Mouse (Mus musculus) inflammation-experienced regulatory T-cells, adult 6 months (primary cell): ENCODE results near the gene Selenov. TPM values are rescaled to one million over a fixed set of nuclear protein-coding genes. Genes with fewer than 3 reads are reported as not detected.
A peak's percentile ranks its signal among the peaks of the same experiment; 100 is the strongest.
"Not testable (repeated sequence)": the region's sequence is repeated elsewhere in the genome, so short reads cannot be mapped to it uniquely, and the experiment has no call there.

Experiments used
- ATAC-seq: one replicate; pipeline ENCODE4 v1.8.0; 2017
- polyA plus RNA-seq, 3 experiments: library from polyadenylated mRNA; unstranded; fragments of 100-300 nt; shearing (Covaris generic); gene quantifications; one replicate each; pipeline ENCODE4 v1.2.1; 2017

Selenov gene
- polyA plus RNA-seq, 3 experiments from 2014 or later, result not detected

DNA sequence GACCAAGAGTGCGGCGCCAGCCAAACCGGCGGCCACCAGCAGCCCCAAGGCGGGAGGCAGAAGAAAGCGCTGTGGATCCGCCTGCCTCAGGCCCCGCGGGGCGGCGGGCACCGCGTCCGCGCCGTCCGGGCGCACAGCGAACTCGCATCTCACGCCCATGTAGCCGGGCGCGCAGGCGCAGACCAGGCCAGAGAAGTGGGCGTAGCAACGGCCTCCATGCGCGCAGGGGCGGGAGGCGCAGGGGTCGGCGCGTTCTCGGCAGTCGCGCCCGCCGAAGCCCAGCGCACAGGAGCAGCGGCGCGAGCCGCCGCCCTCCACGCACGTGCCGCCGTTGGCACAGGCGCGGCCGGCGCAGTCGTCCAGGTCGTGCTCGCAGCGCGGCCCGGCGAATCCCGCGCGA, 3.5 kb upstream of the Selenov start:
- no peak for ATAC-seq

DNA sequence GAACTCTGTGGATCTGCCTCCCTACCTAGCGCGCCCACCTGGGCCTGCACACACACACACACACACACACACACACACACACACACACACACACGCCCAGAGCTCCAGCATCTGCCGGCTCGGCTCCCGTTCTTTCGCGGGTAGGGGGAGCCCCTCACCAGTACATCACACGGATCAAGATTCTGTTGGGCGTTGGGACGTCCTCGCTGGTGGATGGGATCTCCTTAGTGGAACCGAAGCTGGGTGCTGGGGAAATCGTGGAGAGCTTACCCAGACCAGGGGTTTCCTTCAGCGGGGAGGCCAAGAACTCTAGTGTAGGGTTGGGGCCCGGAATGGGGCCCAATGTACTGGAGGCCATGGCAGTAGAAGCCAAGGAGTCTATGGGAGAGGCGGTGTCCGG, 821 bp downstream of the Selenov start:
- ATAC-seq, result no peak

DNA sequence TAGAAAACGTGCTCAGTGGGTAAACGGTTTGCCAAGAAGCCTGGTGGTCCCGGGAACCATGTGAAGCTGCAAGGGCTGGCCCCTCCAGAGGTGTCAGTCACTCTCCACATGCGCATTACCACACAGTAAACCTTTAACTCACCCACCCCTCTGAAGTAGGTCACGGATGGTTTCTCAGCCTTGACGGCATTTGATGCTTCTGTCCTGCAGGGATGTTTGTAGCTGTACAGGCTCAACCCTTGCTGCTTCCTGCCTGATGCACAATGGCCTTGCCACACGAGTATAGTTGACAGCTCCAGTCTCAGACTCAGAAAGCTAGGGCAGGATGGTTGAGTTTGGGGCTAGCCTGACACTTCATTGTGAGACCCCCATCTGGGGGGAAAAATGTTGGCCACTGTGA, 10.4 kb downstream of the Selenov start:
- ATAC-seq, result no peak

DNA sequence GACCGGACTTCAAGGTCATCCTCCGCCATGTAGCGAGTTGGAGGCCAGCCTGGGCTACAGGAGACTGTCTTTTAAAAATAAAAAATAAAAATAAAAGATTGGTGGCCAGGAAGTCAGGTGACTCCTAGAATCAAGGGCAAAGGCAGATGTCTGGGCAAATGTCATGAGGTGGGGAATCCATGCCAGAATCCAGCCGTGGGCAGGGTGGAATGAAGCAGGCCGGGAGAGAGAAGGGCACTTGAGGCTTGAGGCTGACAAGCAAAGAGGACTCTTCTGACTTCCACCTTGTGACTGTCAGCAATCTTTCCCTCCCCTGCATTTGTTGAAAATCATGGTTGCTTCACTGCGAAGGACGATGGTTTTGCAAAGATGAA, 12.7 kb downstream of the Selenov start:
- no peak for ATAC-seq

DNA sequence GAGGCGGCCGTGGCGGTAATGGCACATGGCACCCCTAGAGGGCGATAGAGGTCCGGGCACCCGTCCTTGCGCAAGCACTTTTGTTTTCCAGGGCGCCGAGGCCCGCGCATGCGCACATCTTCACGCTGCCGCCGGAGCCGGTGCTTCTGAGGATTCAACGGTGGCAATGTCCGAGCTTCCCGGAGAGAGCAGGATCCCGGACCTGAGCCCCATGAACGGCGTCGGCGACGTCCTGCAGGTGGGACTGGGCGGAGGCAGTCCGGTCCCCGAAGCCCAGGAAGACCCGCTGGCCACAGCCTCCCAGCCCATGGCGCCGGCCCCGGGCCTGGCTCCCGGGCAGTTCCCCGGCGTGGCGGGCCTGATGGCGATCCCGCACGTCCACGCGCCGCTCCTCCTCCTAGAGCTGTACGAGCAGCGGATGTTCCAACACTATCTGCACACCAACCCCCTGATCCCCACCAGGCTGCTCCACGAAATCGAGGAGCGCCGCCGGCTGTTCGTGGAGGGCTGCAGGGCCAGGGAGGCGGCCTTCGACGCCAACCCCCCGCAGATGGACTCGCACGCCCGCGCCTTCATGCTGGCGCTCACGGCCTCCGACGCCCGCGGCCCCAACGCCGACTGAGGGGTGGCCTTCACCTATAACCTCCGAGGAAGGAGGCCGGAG, 13.2 kb downstream of the Selenov start, which contains the start of gene Eid2b:
Eid2b (plus strand) TSS at position 125 of the 664 bp plus-strand sequence.
- ATAC-seq, result peak; percentile 90

DNA sequence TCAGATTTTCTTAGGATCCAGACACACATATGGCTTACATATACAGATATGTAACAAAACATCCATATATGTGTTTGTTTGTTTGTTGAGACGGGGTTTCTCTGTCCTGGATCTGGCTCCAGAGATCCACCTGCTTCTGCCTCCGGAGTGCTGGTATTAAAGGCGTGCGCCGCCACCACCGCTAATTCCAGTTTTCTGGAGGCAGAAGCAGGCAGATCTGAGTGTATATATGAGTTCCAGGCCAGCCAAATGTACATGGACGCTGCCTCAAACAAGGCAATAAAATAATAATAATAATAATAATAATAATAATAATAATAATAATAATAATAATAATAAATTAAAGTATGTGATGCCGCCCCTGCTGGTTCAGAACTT, 13.8 kb downstream of the Selenov start:
- no peak for ATAC-seq

DNA sequence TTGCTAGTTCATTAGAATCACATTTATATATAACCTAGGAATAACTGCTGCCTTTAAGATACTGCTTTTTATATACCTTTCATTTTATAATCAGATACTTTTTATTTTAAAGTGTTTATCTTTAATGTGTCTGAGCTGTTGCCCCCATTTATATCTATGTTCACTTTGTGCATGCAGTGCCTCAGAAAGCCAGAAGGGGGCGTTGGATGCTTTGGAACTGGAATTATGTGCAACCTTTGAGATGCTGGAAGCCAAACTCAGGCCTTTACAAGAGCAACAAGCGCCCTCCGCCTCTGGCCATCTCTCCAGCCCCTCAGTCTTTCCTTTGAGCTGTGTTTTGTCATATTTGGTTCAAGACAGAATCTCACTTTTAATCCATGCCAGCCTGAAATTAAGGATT, 19.2 kb downstream of the Selenov start:
- ATAC-seq, result no peak

DNA sequence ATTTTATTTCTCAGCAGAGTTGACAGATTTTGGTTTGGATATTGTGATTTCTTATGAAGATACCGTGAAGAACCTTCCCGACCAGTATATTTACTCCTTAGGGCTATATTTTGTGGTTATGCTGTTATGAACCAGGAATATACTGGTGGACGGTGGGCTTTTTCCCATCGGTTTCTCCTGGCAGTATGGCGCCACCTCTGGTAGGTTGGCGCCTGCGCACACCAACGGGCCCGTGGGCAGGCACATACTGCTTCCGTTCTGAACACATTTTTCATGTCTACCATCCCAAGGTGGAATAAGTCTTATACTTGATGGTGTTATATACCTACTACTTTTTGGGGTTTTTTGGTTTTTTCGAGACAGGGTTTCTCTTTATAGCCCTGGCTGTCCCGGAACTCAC, 21.6 kb downstream of the Selenov start:
- no peak for ATAC-seq

DNA sequence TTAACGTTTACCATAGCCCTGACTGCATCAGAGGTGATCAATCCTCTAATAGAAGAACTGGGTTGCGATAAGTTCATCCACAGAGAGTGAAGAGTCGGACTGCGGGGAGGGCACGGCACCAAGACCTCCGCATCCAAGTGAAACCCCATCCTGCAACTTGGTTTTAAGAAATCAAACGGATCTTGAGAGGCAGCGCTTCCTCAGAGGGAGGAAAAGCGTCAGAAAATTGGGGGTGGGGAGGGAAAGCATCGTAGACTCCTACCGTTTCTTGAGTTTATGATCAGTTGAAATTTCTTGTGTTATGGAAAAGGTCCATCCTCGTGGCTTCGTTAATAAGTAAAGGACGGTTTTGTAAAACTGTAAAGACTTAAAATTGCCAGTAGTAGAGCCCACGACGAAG, 22.4 kb downstream of the Selenov start:
- no peak for ATAC-seq

DNA sequence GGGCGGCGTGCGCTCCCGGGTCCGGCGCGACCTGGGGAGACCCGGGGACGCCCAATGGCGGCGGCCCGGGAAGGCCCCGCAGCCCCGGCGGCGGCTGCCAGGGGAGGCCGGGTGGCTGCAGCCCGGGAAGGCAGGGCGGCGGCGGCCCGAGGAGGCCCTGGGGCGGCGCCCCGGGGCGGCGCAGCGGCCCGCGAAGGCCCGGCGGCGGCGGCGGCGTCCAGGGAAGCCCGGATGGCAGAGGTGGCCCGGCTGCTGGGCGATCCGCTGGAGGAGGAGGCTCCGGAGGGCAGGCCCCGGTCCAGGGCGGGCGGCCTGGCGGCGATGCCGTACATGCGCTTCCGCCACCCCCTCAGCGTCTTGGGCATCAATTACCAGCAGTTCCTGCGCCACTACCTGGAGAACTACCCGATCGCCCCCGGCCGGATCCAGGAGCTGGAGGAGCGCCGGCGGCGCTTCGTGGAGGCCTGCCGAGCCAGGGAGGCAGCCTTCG, 22.9 kb downstream of the Selenov start:
- ATAC-seq, result peak; percentile 38

DNA sequence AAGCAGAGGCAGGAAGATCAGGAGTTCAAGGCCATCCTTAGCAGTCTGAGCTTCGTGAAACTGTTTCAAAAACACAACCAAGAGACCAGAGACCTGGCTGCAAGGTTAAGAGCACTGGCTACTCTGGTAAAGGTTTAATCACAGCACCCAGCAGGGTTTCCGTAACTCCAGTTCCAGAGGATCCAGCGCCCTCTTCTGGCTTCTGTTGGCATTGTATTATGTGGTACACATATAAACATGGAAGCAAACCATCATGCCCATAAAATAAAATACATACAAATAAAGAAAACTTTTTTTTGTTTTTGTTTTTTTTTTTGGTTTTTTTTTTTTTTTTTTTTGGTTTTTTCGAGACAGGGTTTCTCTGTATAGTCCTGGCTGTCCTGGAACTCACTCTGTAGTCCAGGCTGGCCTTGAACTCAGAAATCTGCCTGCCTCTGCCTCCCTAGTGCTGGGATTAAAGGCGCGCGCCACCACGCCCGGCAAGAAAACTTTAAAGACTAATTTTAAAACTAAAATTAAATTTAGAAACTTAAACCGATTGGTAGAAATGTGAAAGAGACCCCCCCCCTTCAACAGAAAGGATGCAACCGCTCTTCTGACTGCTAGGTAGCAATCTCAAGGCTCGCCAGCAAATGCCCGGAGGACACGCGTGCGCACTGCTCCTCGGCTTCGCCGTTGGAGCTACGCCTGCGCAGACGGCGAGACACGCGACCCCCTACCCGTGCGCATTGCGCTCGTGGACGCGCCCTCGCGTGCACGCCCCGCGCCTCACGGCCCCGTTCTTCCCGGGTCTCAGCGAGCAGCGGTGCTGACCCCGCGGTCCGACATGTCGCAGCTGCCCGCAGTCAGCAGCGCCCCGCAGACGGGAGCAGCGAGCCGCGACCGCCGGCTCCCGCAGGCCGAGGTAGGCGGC, 23.6 kb downstream of the Selenov start, which contains the start of gene Eid2:
Eid2 (plus strand) TSS at position 753 of the 913 bp plus-strand sequence.
- ATAC-seq, result peak; percentile 61

DNA sequence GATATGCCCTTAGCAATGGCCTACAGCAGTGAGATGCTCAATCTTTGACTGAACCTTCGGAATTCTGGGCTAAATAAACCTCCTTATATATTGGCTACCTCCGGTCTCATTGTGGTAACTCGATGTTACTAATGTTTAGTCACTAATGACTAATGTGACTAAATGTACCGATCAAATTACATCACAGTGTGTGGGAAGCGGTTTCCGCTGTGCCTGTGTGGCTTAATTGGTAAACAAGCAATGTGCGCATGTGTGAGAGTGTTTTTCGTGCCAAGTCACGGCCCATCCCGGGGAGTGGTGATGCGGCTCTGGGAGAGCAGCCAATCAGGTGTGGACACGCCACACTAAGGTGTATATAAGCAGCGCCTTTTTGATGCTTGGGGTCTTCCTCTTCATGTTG, 25.6 kb downstream of the Selenov start:
- no peak for ATAC-seq

DNA sequence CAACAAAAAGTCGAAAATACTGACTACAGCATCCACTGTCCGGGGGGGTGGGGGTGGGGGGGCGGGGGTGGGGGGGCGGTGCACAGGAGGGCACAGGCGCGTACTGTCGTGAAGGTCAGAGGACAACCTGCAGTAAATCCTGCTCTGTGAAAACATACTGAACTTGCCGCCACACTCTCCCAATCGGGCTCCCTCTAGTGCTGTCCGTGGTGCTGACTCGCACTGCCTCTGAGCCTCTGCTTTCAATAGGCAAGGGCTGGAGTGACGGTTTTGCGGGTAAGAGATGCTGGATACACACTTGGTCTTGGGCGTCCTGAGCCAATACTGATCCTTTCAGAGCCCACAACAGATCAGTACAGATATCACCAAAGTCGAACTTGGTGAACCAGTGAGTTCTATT, 27.2 kb downstream of the Selenov start:
- no peak for ATAC-seq

DNA sequence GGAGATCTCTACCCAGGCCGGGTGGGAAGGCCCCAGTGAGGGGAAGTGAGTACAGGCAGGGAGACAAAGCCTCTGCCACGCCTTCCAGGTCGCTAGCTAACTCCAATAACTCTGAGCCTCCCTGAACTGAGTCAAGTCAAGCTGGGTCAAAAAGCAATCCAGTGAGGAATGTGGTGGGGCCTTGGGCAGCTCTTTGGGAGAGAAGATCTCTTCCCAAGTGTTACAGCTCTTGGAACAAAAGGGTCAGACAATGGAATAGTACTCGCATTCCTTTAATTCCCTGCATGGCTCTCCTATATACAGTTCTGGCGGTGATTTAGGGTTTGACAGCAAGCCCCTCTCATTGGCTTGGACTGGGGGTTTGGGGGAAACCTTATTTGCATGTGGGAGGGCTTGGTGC, 28.1 kb downstream of the Selenov start:
- ATAC-seq, result no peak

DNA sequence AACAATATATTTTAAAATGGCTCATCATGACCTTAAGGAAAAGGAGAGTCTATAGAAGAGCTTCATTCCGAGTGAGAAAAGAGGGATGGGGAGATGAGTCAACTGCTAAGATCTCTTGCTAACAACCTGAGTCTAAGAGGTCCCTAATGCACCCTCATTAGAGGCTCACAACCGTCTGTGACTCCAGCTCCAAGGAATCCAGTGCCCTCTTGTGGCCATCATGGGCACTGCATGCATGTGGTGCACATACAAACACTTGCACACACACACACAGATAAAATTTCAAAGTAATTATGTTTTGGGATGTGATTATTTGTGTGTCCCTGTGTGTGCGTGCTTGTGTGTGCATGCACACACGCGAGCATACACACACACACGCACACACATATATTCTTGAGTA, 35.5 kb downstream of the Selenov start:
- ATAC-seq, result no peak

DNA sequence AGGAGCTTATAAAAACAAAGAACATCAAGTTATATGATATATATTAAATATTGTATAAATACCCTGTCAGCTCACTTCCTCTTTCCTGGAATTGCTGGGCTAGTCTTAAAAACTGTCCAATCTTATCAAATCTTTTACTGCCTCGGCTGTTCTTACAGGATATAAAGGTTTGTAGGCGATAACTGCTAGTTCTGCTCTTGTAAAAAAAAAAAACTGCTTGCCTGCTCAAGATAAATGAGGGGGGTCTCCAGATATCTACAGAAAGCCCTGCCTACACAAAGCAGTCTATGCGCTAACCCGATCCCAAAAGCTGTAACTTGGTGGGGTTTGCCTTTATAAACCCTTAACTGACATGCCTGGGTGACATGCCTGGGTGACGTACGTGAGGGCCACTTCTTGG, 36.4 kb downstream of the Selenov start:
- no peak for ATAC-seq

DNA sequence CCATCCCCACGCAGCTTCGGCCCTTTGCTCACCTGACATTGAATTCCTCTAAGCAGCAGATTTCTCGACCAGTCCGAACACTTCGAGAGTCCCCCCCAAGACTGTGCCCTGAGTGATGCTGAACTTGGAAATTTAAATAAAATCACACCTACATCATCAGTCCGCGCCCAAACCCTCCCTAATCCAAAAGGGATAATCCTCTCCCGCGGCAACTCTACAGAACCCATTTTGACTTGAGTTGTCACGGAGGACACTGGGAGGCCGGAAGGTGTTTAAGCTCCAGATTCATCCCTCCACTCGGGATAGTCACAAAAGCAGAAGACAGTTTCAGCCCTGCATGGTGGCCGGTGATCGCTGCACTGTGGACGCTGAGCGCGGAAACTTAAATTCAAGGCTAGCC, 39.0 kb downstream of the Selenov start:
- no peak for ATAC-seq

DNA sequence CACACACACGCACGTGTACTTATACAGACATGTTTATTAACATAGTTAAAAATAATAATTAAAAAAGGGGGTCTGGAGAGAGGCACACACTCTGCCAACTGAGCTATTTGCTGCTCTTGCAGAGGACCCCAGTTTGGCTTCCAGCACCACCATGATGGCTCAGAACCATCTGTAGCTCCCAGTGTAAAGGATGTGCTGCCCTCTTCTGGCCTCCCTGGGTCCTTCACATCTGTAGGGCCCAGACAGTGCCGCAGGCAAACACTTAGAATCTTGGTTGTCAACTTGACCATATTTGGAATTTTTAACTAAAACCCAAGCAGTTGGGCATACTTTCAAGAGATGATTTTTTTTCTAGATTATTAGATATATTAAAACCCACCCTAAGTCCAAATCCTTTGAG, 42.0 kb downstream of the Selenov start:
- no peak for ATAC-seq

DNA sequence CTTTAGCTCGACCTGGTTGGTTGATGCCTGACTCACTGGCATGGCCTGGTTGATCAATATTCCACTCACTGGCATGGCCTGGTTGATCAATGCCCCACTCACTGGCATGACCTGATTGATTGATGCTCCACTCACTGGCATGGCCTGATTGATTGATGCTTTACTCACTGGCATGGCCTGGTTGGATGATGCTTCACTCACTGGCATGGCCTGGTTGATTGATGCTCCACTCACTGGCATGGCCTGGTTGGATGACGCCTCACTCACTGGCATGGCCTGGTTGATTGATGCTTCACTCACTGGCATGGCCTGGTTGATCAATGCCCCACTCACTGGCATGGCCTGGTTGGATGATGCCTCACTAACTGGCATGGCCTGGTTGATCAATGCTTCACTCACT, 47.0 kb downstream of the Selenov start:
- not testable (repeated sequence) for ATAC-seq
